Mouse (Mus musculus) heart, adult 2 months (tissue): ENCODE data around the gene Mrps6. TPM values are rescaled to one million over a fixed set of nuclear protein-coding genes. Genes with fewer than 3 reads are reported as not detected.
"Not testable (repeated sequence)": the region's sequence is repeated elsewhere in the genome, so short reads cannot be mapped to it uniquely, and the experiment has no call there.

Experiments
- DNase-seq, 2 experiments: peaks; one replicate each; pipeline ENCODE4 v3.0.0; 2021
- H3K27ac ChIP-seq: fragments of 200-600 bp; 2 replicates; pipeline ENCODE4 v1.8.1; 2022
- H3K27me3 ChIP-seq: fragments of 200-500 bp; 2 replicates; pipeline ENCODE4 v1.6.1; 2012; ENCODE audit warnings: mild to moderate bottlenecking, low read length, inconsistent platforms, mixed read lengths; ENCODE audit not compliant: control insufficient read depth, insufficient read depth
- H3K36me3 ChIP-seq: fragments of 200-500 bp; 2 replicates; pipeline ENCODE4 v1.6.1; 2012; ENCODE audit warnings: low read length, inconsistent platforms; ENCODE audit not compliant: control insufficient read depth, insufficient read depth
- H3K4me1 ChIP-seq: fragments of 200-500 bp; 2 replicates; pipeline ENCODE4 v1.6.1; 2011; ENCODE audit warnings: low read length; ENCODE audit not compliant: control insufficient read depth, insufficient read depth
- H3K4me3 ChIP-seq: fragments of 200-600 bp; 2 replicates; pipeline ENCODE4 v1.8.1; 2022
- H3K79me2 ChIP-seq: fragments of 200-500 bp; replicated peaks from 2 replicates; pipeline ENCODE4 v1.6.1; 2012; ENCODE audit warnings: mild to moderate bottlenecking, inconsistent platforms, low read length, moderate library complexity, mixed read lengths; ENCODE audit not compliant: control insufficient read depth, insufficient read depth
- H3K9ac ChIP-seq: fragments of 200-500 bp; 2 replicates; pipeline ENCODE4 v1.6.1; 2012; ENCODE audit warnings: low read depth, mild to moderate bottlenecking, control low read depth, inconsistent platforms, low read length, mixed read lengths
- CTCF ChIP-seq: fragments of 200-600 bp; IDR thresholded peaks from 2 replicates; pipeline ENCODE4 v1.8.1; 2022; ENCODE audit warnings: antibody characterized with exemption, mild to moderate bottlenecking, moderate library complexity
- EP300 ChIP-seq: fragments of 200-500 bp; IDR thresholded peaks from 2 replicates; pipeline ENCODE4 v1.6.1; 2011; ENCODE audit warnings: low read depth, low read length, control low read depth; ENCODE audit not compliant: insufficient read depth
- POLR2A ChIP-seq: fragments of 200-500 bp; IDR thresholded peaks from 2 replicates; pipeline ENCODE4 v1.6.1; 2011; ENCODE audit warnings: mild to moderate bottlenecking, low read depth, low read length, control low read depth; ENCODE audit not compliant: insufficient read depth
- WGBS: fragments of 180-500 bp; shearing (Covaris S2); methylation state at CpG from one replicate; pipeline ENCODE4 v1.1.7; 2018; 5-methylcytosine and 5-hydroxymethylcytosine counted together
- intact Hi-C: fragments of 180-260 bp; cut with DNase I; formaldehyde crosslinking; loops from one replicate; pipeline ENCODE4 v1.15.1; 2025
- polyA plus RNA-seq: library from polyadenylated mRNA; depleted of rRNA; stranded (reverse); fragments of >200 nt; gene quantifications from 2 replicates; pipeline ENCODE4 v1.2.3, GENCODE M21; 2012
- total RNA-seq, 2 experiments: library from RNA; stranded (reverse); gene quantifications; 2 replicates each; pipeline ENCODE4 v1.2.3; 2021

Gene Mrps6
- total and polyA plus RNA-seq, 3 experiments = 40.5 to 58.4 (median 53.0) TPM

- intact Hi-C loops = no loop called here
- Histone ChIP-seq H3K4me3 (no peak overlapping the region), H3K27me3 (no peaks in the 10 kb centered on the region), H3K36me3 (no peaks in the 10 kb centered on the region), H3K9ac (no peak overlapping the region), H3K4me1 (peaks cover 3% of the 10 kb centered on the region), H3K79me2 (no peaks in the 10 kb centered on the region), H3K27ac (no peak overlapping the region)
- DNase-seq = peak in 1 of 2 experiments; percentile 32
- no peak for TF ChIP-seq POLR2A
- no peak for TF ChIP-seq CTCF
- no peak for TF ChIP-seq EP300
- 60% methylated on average over 5 of the region's 5 CpGs for WGBS
These were observed 44.0 kb downstream of the Mrps6 start for GRCm38 (mm10) chr16:92102115-92102514.

DNA sequence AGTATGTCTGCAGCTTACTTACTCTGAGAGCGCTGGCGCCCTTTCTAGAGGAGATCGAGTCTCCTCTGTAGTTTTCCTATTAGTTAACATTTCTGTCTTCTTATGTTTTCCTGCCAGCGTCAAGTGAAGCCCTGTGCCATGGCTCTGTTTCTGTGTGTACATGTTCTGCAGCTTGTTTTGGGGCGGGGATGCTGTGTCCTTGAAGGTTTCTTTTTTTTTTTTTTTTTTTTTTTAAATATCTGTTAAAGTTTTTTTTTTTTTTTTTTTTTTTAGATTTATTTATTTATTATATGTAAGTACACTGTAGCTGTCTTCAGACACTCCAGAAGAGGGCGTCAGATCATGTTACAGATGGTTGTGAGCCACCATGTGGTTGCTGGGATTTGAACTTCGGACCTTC is 44.9 kb downstream of the Mrps6 start:
- DNase-seq, intact Hi-C loops, H3K27ac ChIP-seq, H3K4me3 ChIP-seq, H3K9ac ChIP-seq, H3K4me1 ChIP-seq, H3K79me2 ChIP-seq, H3K27me3 ChIP-seq, H3K36me3 ChIP-seq: not testable (repeated sequence)
- 97% methylated on average over 7 of the region's 7 CpGs for WGBS

GRCm38 (mm10) chr16:92103572-92104331 is 45.7 kb downstream of the Mrps6 start:
- intact Hi-C loops = no loop called here
- Histone ChIP-seq H3K27me3 (no peaks in the 10 kb centered on the region), H3K27ac (0 out of 2 replicates have a peak overlapping the region, but pooled peaks have one; percentile 2), H3K79me2 (no peaks in the 10 kb centered on the region), H3K36me3 (no peaks in the 10 kb centered on the region), H3K4me3 (no peak overlapping the region), H3K4me1 (peaks cover 3% of the 10 kb centered on the region), H3K9ac (no peak overlapping the region)
- no peak for TF ChIP-seq POLR2A
- no peak for TF ChIP-seq EP300
- peak; percentile 42 for TF ChIP-seq CTCF
- WGBS = 53% methylated on average over 9 of the region's 9 CpGs
- DNase-seq = peak in 1 of 2 experiments; percentile 20

DNA sequence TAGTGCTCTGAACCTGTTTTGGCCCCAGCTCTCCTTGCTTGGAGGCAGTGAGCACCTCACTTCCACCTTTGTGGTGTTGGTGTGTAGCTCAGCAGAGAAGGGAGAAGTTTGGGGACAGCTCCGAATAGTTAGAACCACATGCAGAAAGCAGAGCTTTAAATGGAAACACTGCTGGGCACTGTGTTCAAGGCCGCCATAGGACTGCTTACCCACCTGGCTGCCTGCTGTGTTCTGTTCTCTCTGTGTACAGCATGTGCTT is 46.2 kb downstream of the Mrps6 start:
- H3K4me3 ChIP-seq = no peak overlapping the region
- no peak for TF ChIP-seq EP300
- H3K36me3 ChIP-seq = no peaks in the 10 kb centered on the region
- no peak for DNase-seq
- WGBS = 94% methylated on average over 2 of the region's 2 CpGs
- no peaks in the 10 kb centered on the region for H3K27me3 ChIP-seq
- H3K4me1 ChIP-seq = peaks cover 3% of the 10 kb centered on the region
- H3K27ac ChIP-seq = no peak overlapping the region
- intact Hi-C loops = no loop called here
- no peaks in the 10 kb centered on the region for H3K79me2 ChIP-seq
- no peak overlapping the region for H3K9ac ChIP-seq

- H3K4me3 ChIP-seq = no peak overlapping the region
- TF ChIP-seq EP300 (no peak), POLR2A (no peak), CTCF (no peak)
- no peak overlapping the region for H3K27ac ChIP-seq
- H3K4me1 ChIP-seq = peaks cover 3% of the 10 kb centered on the region
- H3K9ac ChIP-seq = no peak overlapping the region
- no peaks in the 10 kb centered on the region for H3K36me3 ChIP-seq
- no peak for DNase-seq
- H3K27me3 ChIP-seq = no peaks in the 10 kb centered on the region
- intact Hi-C loops = no loop called here
- H3K79me2 ChIP-seq = no peaks in the 10 kb centered on the region
- WGBS = 88% methylated on average over 2 of the region's 2 CpGs
These were observed 46.9 kb downstream of the Mrps6 start for GRCm38 (mm10) chr16:92104951-92105350.

DNA sequence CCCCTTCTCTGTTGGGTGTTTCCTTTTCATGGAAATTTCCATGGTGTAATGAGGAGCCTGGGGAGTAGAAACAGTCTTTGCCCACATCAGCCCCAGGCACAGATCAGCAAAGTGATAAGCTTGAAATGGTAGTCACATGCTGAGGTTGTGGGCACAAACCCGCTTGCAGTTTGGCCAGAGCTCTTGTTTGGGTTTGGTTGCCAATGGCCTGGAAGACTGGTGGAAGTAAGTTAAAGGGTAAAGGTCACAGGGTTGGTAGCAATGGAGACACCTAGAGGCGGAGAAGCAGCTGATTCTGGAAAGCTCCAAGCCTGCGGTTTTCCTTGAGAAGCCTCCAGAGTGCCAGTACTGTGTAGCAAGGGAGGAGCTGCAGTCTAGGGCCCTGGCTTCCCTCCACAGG is 47.6 kb downstream of the Mrps6 start:
- no peaks in the 10 kb centered on the region for H3K27me3 ChIP-seq
- H3K4me1 ChIP-seq = peaks cover 3% of the 10 kb centered on the region
- no peaks in the 10 kb centered on the region for H3K79me2 ChIP-seq
- H3K27ac ChIP-seq = no peak overlapping the region
- H3K9ac ChIP-seq = no peak overlapping the region
- intact Hi-C loops = no loop called here
- TF ChIP-seq POLR2A = no peak
- no peak for TF ChIP-seq CTCF
- no peak for TF ChIP-seq EP300
- WGBS = 85% methylated on average over 3 of the region's 3 CpGs
- peak in 1 of 2 experiments; percentile 9 for DNase-seq
- no peak overlapping the region for H3K4me3 ChIP-seq
- H3K36me3 ChIP-seq = no peaks in the 10 kb centered on the region
